Mouse (Mus musculus): ENCODE measurements at regions not wholly inside any gene's neighbourhood (a gene's known extent, or its start where the extent isn't known, plus 50 kb on each side); places are given as distances from the start of the nearest gene placed in this dataset.

GRCm38 (mm10) chr16:50030905-50031369 is 230.6 kb downstream of the Cd47 start:
- no peak for TF ChIP-seq POLR2A (IDR thresholded peaks at IDR 0.05; ENCODE audit: low read depth, low read length)
- TF ChIP-seq CTCF (conservative IDR thresholded peaks at IDR 0.05; ENCODE audit: insufficient read depth, insufficient read length, low read depth, low read length), result no peak
